24 mouse cellular contexts compared by ENCODE assay signal in genomic region chr13:19081932-19082331, GRCm38 (mm10).
DNase-seq lines count a peak whose midpoint lies in the region; ATAC-seq and TF ChIP-seq lines count a peak whose summit lies in the region.
"Had no signal": no experiment of that assay in that cellular context is flagged by ENCODE, and none has a peak within 500 bp of the region (broad histone marks: within the 10 kb centered on the region; RNA-seq: fewer than 3 reads in every experiment).

No protein-coding gene starts in this region.

- intact Hi-C loops in left cerebral cortex, postnatal 4 days (cut with DNase I): no loop called here

- no peak overlapping the region for H3K27ac ChIP-seq in lung, embryonic 16.5 days (ENCODE audit: low read length)
- no peak overlapping the region for H3K27ac ChIP-seq in lung, postnatal 0 days (ENCODE audit: low read length)
- H3K27ac ChIP-seq in stomach, postnatal 0 days (replicated peaks): no peak overlapping the region
- H3K27ac ChIP-seq in hindbrain, embryonic 14.5 days: no peak overlapping the region
- H3K27ac ChIP-seq: embryonic facial prominence, embryonic 13.5 days; embryonic facial prominence, embryonic 15.5 days; forebrain, embryonic 10.5 days; forebrain, embryonic 12.5 days had no signal

- no peak for TF ChIP-seq EP300 in lung, postnatal 0 days (IDR thresholded peaks at IDR 0.05)
- TF ChIP-seq EP300 in stomach, postnatal 0 days (optimal IDR thresholded peaks at IDR 0.05): no peak

- DNase-seq in lung, postnatal 0 days (ENCODE audit: low spot score): peak; percentile 70
- peak; percentile 49 for DNase-seq in lung, postnatal 14 days
- peak; percentile 68 for DNase-seq in lung, postnatal 36 days
- DNase-seq in left cerebral cortex, postnatal 4 days: no peak
- no peak for DNase-seq in stomach, postnatal 0 days (ENCODE audit: low spot score)
- DNase-seq in urinary bladder, postnatal 4 days (ENCODE audit: low spot score in 2 of 2): no peak
- no peak for DNase-seq in hindbrain, embryonic 14.5 days (ENCODE audit: low spot score)
- DNase-seq: adrenal gland, adult 2 months; adrenal gland, postnatal 10 days; adrenal gland, postnatal 25 days; cerebellum, adult 11 months; cerebellum, adult 18-20 months; cerebellum, adult 8-10 months; cerebellum, adult 9-11 months; cerebellum, postnatal 14 days; cerebellum, postnatal 36 days; embryo, embryonic 11 days had no signal

- no peak for TF ChIP-seq CTCF in lung, postnatal 0 days (IDR thresholded peaks at IDR 0.05)
- TF ChIP-seq CTCF in stomach, postnatal 0 days (IDR thresholded peaks at IDR 0.05; ENCODE audit: low read depth): no peak

- WGBS in lung, embryonic 16.5 days: 75% methylated on average over 4 of the region's 4 CpGs
- WGBS in lung, postnatal 0 days: 66% methylated on average over 4 of the region's 4 CpGs
- 77% methylated on average over 4 of the region's 4 CpGs for WGBS in stomach, postnatal 0 days
- WGBS in hindbrain, embryonic 14.5 days: 87% methylated on average over 4 of the region's 4 CpGs

- peak; percentile 49; the same call in 1 of the 2 replicates for ATAC-seq in lung, embryonic 16.5 days (ENCODE audit: low read depth)
- peak; percentile 54; the same call in 1 of the 2 replicates for ATAC-seq in lung, postnatal 0 days
- no peak for ATAC-seq in stomach, postnatal 0 days (ENCODE audit: low FRiP score, low TSS enrichment)
- no peak for ATAC-seq in hindbrain, embryonic 14.5 days (ENCODE audit: low FRiP score)
- ATAC-seq: forebrain, embryonic 14.5 days had no signal

- H3K27me3 ChIP-seq in lung, embryonic 16.5 days (ENCODE audit: control insufficient read depth, insufficient read depth, low read depth, low read length): no peaks in the 10 kb centered on the region
- H3K27me3 ChIP-seq in lung, postnatal 0 days (replicated peaks; ENCODE audit: insufficient read depth, low read length): no peaks in the 10 kb centered on the region
- no peaks in the 10 kb centered on the region for H3K27me3 ChIP-seq in stomach, postnatal 0 days (ENCODE audit: control insufficient read depth, insufficient read depth, low read length)
- H3K27me3 ChIP-seq in hindbrain, embryonic 14.5 days (ENCODE audit: control insufficient read depth, insufficient read depth, low read length): no peaks in the 10 kb centered on the region
- H3K27me3 ChIP-seq: embryonic facial prominence, embryonic 13.5 days; embryonic facial prominence, embryonic 15.5 days; forebrain, embryonic 12.5 days had no signal

- no peaks in the 10 kb centered on the region for H3K9me3 ChIP-seq in lung, embryonic 16.5 days (ENCODE audit: control insufficient read depth, low read length)
- no peaks in the 10 kb centered on the region for H3K9me3 ChIP-seq in lung, postnatal 0 days (ENCODE audit: low read length)
- H3K9me3 ChIP-seq in stomach, postnatal 0 days (ENCODE audit: control insufficient read depth, low read length): no peaks in the 10 kb centered on the region
- no peaks in the 10 kb centered on the region for H3K9me3 ChIP-seq in hindbrain, embryonic 14.5 days (ENCODE audit: control insufficient read depth, low read length)
- H3K9me3 ChIP-seq: embryonic facial prominence, embryonic 13.5 days; embryonic facial prominence, embryonic 15.5 days; forebrain, embryonic 10.5 days; forebrain, embryonic 12.5 days had no signal

- no peak overlapping the region for H3K4me2 ChIP-seq in lung, embryonic 16.5 days (ENCODE audit: low read depth, low read length)
- H3K4me2 ChIP-seq in lung, postnatal 0 days (replicated peaks; ENCODE audit: low read depth, low read length): no peak overlapping the region
- H3K4me2 ChIP-seq in stomach, postnatal 0 days (replicated peaks; ENCODE audit: low read depth): no peak overlapping the region
- no peak overlapping the region for H3K4me2 ChIP-seq in hindbrain, embryonic 14.5 days (replicated peaks)
- H3K4me2 ChIP-seq: embryonic facial prominence, embryonic 13.5 days; embryonic facial prominence, embryonic 15.5 days; forebrain, embryonic 12.5 days had no signal

- no peaks in the 10 kb centered on the region for H3K36me3 ChIP-seq in lung, embryonic 16.5 days (ENCODE audit: control insufficient read depth, insufficient read depth, low read length)
- no peaks in the 10 kb centered on the region for H3K36me3 ChIP-seq in lung, postnatal 0 days (ENCODE audit: insufficient read depth, low read length)
- H3K36me3 ChIP-seq in stomach, postnatal 0 days (ENCODE audit: control insufficient read depth, insufficient read depth, low read length): no peaks in the 10 kb centered on the region
- H3K36me3 ChIP-seq in hindbrain, embryonic 14.5 days (replicated peaks; ENCODE audit: control insufficient read depth, insufficient read depth): no peaks in the 10 kb centered on the region
- H3K36me3 ChIP-seq: embryonic facial prominence, embryonic 13.5 days; embryonic facial prominence, embryonic 15.5 days; forebrain, embryonic 10.5 days; forebrain, embryonic 12.5 days had no signal

- no peaks in the 10 kb centered on the region for H3K4me1 ChIP-seq in lung, embryonic 16.5 days (replicated peaks; ENCODE audit: control insufficient read depth, insufficient read depth, low read length)
- H3K4me1 ChIP-seq in lung, postnatal 0 days (ENCODE audit: insufficient read depth, low read depth, low read length): no peaks in the 10 kb centered on the region
- no peaks in the 10 kb centered on the region for H3K4me1 ChIP-seq in stomach, postnatal 0 days (replicated peaks; ENCODE audit: control insufficient read depth, insufficient read depth)
- H3K4me1 ChIP-seq in hindbrain, embryonic 14.5 days (replicated peaks; ENCODE audit: control insufficient read depth, insufficient read depth, low read length): no peaks in the 10 kb centered on the region
- H3K4me1 ChIP-seq: embryonic facial prominence, embryonic 13.5 days; embryonic facial prominence, embryonic 15.5 days; forebrain, embryonic 10.5 days; forebrain, embryonic 12.5 days had no signal

- H3K4me3 ChIP-seq in lung, embryonic 16.5 days (ENCODE audit: low read length): no peak overlapping the region
- H3K4me3 ChIP-seq in lung, postnatal 0 days (ENCODE audit: low read depth, low read length): no peak overlapping the region
- no peak overlapping the region for H3K4me3 ChIP-seq in stomach, postnatal 0 days (ENCODE audit: low read depth, low read length)
- H3K4me3 ChIP-seq in hindbrain, embryonic 14.5 days (replicated peaks; ENCODE audit: low read length): no peak overlapping the region
- H3K4me3 ChIP-seq: embryonic facial prominence, embryonic 13.5 days; embryonic facial prominence, embryonic 15.5 days; erythroblast, embryonic 14.5 days; forebrain, embryonic 10.5 days; forebrain, embryonic 12.5 days had no signal

- H3K9ac ChIP-seq in lung, embryonic 16.5 days (ENCODE audit: low read length): no peak overlapping the region
- no peak overlapping the region for H3K9ac ChIP-seq in lung, postnatal 0 days (replicated peaks; ENCODE audit: low read depth)
- H3K9ac ChIP-seq in stomach, postnatal 0 days (ENCODE audit: low read length): no peak overlapping the region
- H3K9ac ChIP-seq in hindbrain, embryonic 14.5 days: no peak overlapping the region
- H3K9ac ChIP-seq: embryonic facial prominence, embryonic 13.5 days; embryonic facial prominence, embryonic 15.5 days; forebrain, embryonic 12.5 days had no signal

Comparison
In these comparisons a context has a peak if more than half of its experiments do, and no peak if none do; other contexts are left out.
1. ATAC-seq: peak in lung, embryonic 16.5 days (single experiment) and lung, postnatal 0 days (single experiment); none in stomach, postnatal 0 days (single experiment) and hindbrain, embryonic 14.5 days (single experiment).
2. DNase-seq: peak in lung, postnatal 0 days (single experiment), lung, postnatal 14 days (single experiment) and lung, postnatal 36 days (single experiment); none in left cerebral cortex, postnatal 4 days (single experiment), stomach, postnatal 0 days (single experiment), urinary bladder, postnatal 4 days (0 of 2) and hindbrain, embryonic 14.5 days (single experiment).